Mouse (Mus musculus): ENCODE measurements around the gene Cyct. TPM values are rescaled to one million over a fixed set of nuclear protein-coding genes. Genes with fewer than 3 reads are reported as not detected.

The Cyct gene
- polyA plus RNA-seq, 1 experiment from 2014 or later, result not detected

- peak within 1 kb of the TSS; percentile 94 for H3K27ac ChIP-seq (replicated peaks)
- under 1% methylated on average over 61 of the region's 61 CpGs for WGBS
- DNase-seq (ENCODE audit: low spot score), result peak; percentile 88
- H3K9me3 ChIP-seq (replicated peaks), result no peaks in the 10 kb centered on the region
- H3K27me3 ChIP-seq (ENCODE audit: low read depth, poor library complexity, severe bottlenecking), result no peaks in the 10 kb centered on the region
- H3K4me3 ChIP-seq, result peak within 1 kb of the TSS; percentile 96
- H3K4me1 ChIP-seq, result peaks cover 13% of the 10 kb centered on the region
- peaks cover 36% of the 10 kb centered on the region for H3K36me3 ChIP-seq
Observed at GRCm38 (mm10) chr2:76369821-76370655, 9.8 kb upstream of the Cyct start, which contains the start of gene Rbm45. Gene Rbm45 (plus strand): TSS chr2:76369984.

- no peak for DNase-seq (ENCODE audit: low spot score)
- Histone ChIP-seq H3K9me3 (replicated peaks) (no peaks in the 10 kb centered on the region), H3K4me3 (no peak overlapping the region), H3K27ac (replicated peaks) (no peak overlapping the region), H3K27me3 (ENCODE audit: low read depth, poor library complexity, severe bottlenecking) (no peaks in the 10 kb centered on the region), H3K36me3 (peaks cover 26% of the 10 kb centered on the region), H3K4me1 (peaks cover 13% of the 10 kb centered on the region)
- 80% methylated on average over 13 of the region's 13 CpGs for WGBS
Observed at GRCm38 (mm10) chr2:76368861-76369660, 8.8 kb upstream of the Cyct start.

GRCm38 (mm10) chr2:76367188-76367922, 7.1 kb upstream of the Cyct start:
- Histone ChIP-seq H3K9me3 (replicated peaks) (no peaks in the 10 kb centered on the region), H3K4me3 (no peak overlapping the region), H3K27me3 (ENCODE audit: low read depth, poor library complexity, severe bottlenecking) (no peaks in the 10 kb centered on the region), H3K36me3 (peaks cover 9% of the 10 kb centered on the region), H3K4me1 (peaks cover 13% of the 10 kb centered on the region), H3K27ac (replicated peaks) (no peak overlapping the region)
- 20% methylated on average over 9 of the region's 9 CpGs for WGBS
- peak; percentile 68 for DNase-seq (ENCODE audit: low spot score)

- H3K36me3 ChIP-seq, result no peaks in the 10 kb centered on the region
- H3K4me3 ChIP-seq, result no peak overlapping the region
- DNase-seq (ENCODE audit: low spot score), result no peak
- no peaks in the 10 kb centered on the region for H3K9me3 ChIP-seq (replicated peaks)
- peaks cover 6% of the 10 kb centered on the region for H3K4me1 ChIP-seq
- 78% methylated on average over 4 of the region's 4 CpGs for WGBS
- H3K27ac ChIP-seq (replicated peaks), result no peak overlapping the region
- H3K27me3 ChIP-seq (ENCODE audit: low read depth, poor library complexity, severe bottlenecking), result no peaks in the 10 kb centered on the region
Observed at GRCm38 (mm10) chr2:76365811-76366210, 5.6 kb upstream of the Cyct start.

GRCm38 (mm10) chr2:76362111-76362510, 1.9 kb upstream of the Cyct start:
- no peaks in the 10 kb centered on the region for H3K36me3 ChIP-seq
- H3K4me1 ChIP-seq, result no peaks in the 10 kb centered on the region
- no peak for DNase-seq (ENCODE audit: low spot score)
- 51% methylated on average over 2 of the region's 2 CpGs for WGBS
- H3K27me3 ChIP-seq (ENCODE audit: low read depth, poor library complexity, severe bottlenecking), result no peaks in the 10 kb centered on the region
- no peak overlapping the region for H3K27ac ChIP-seq (replicated peaks)
- no peak overlapping the region for H3K4me3 ChIP-seq
- no peaks in the 10 kb centered on the region for H3K9me3 ChIP-seq (replicated peaks)

GRCm38 (mm10) chr2:76347839-76348238, 12.4 kb downstream of the Cyct start:
- WGBS, result 84% methylated on average over 6 of the region's 6 CpGs
- DNase-seq (ENCODE audit: low spot score), result no peak
- H3K27me3 ChIP-seq (ENCODE audit: low read depth, poor library complexity, severe bottlenecking), result no peaks in the 10 kb centered on the region
- H3K4me1 ChIP-seq, result no peaks in the 10 kb centered on the region
- no peak overlapping the region for H3K27ac ChIP-seq (replicated peaks)
- H3K4me3 ChIP-seq, result no peak overlapping the region
- H3K9me3 ChIP-seq (replicated peaks), result no peaks in the 10 kb centered on the region
- H3K36me3 ChIP-seq, result no peaks in the 10 kb centered on the region

GRCm38 (mm10) chr2:76342146-76342545, 18.1 kb downstream of the Cyct start:
- Histone ChIP-seq H3K27ac (replicated peaks) (no peak overlapping the region), H3K4me1 (peaks cover 12% of the 10 kb centered on the region), H3K9me3 (replicated peaks) (no peaks in the 10 kb centered on the region), H3K36me3 (no peaks in the 10 kb centered on the region), H3K4me3 (no peak overlapping the region), H3K27me3 (ENCODE audit: low read depth, poor library complexity, severe bottlenecking) (peaks cover 30% of the 10 kb centered on the region)
- no peak for DNase-seq (ENCODE audit: low spot score)
- WGBS, result 94% methylated on average over 9 of the region's 9 CpGs

GRCm38 (mm10) chr2:76338215-76339156, 21.8 kb downstream of the Cyct start, which contains the start of gene Pde11a:
Gene Pde11a (minus strand): TSS chr2:76338774.
- Histone ChIP-seq H3K27ac (replicated peaks) (peak within 1 kb of the TSS; percentile 66), H3K9me3 (replicated peaks) (no peaks in the 10 kb centered on the region)
- WGBS, result 16% methylated on average over 41 of the region's 41 CpGs

GRCm38 (mm10) chr2:76334596-76334995, 25.7 kb downstream of the Cyct start:
- Histone ChIP-seq H3K4me1 (peaks cover 12% of the 10 kb centered on the region), H3K4me3 (no peak overlapping the region), H3K27me3 (ENCODE audit: low read depth, poor library complexity, severe bottlenecking) (peaks cover 30% of the 10 kb centered on the region), H3K36me3 (no peaks in the 10 kb centered on the region), H3K9me3 (replicated peaks) (no peaks in the 10 kb centered on the region), H3K27ac (replicated peaks) (no peak overlapping the region)
- 86% methylated on average over 5 of the region's 5 CpGs for WGBS
- DNase-seq (ENCODE audit: low spot score), result no peak

More at GRCm38 (mm10) chr2:76338215-76339156, 21.8 kb downstream of the Cyct start, which contains the start of gene Pde11a:
- H3K4me3 ChIP-seq, result peak within 1 kb of the TSS; percentile 58
- peaks cover 36% of the 10 kb centered on the region for H3K27me3 ChIP-seq (ENCODE audit: low read depth, poor library complexity, severe bottlenecking)
- no peaks in the 10 kb centered on the region for H3K36me3 ChIP-seq
- peaks cover 12% of the 10 kb centered on the region for H3K4me1 ChIP-seq
- peak; percentile 47 for DNase-seq (ENCODE audit: low spot score)

GRCm38 (mm10) chr2:76332161-76332805, 28.0 kb downstream of the Cyct start:
- no peaks in the 10 kb centered on the region for H3K36me3 ChIP-seq
- H3K4me3 ChIP-seq, result no peak overlapping the region
- no peak overlapping the region for H3K27ac ChIP-seq (replicated peaks)
- H3K4me1 ChIP-seq, result peaks cover 7% of the 10 kb centered on the region
- H3K9me3 ChIP-seq (replicated peaks), result no peaks in the 10 kb centered on the region
- peaks cover 7% of the 10 kb centered on the region for H3K27me3 ChIP-seq (ENCODE audit: low read depth, poor library complexity, severe bottlenecking)
- WGBS, result 81% methylated on average over 11 of the region's 11 CpGs
- no peak for DNase-seq (ENCODE audit: low spot score)

- H3K4me3 ChIP-seq, result no peak overlapping the region
- no peak overlapping the region for H3K27ac ChIP-seq (replicated peaks)
- 89% methylated on average over 5 of the region's 5 CpGs for WGBS
- H3K36me3 ChIP-seq, result no peaks in the 10 kb centered on the region
- peaks cover 7% of the 10 kb centered on the region for H3K4me1 ChIP-seq
- DNase-seq (ENCODE audit: low spot score), result no peak
- H3K9me3 ChIP-seq (replicated peaks), result no peaks in the 10 kb centered on the region
- H3K27me3 ChIP-seq (ENCODE audit: low read depth, poor library complexity, severe bottlenecking), result no peaks in the 10 kb centered on the region
Observed at GRCm38 (mm10) chr2:76330081-76330480, 30.2 kb downstream of the Cyct start.

Data from midbrain, embryonic 10.5 days (tissue).